In genomic region chr14:76455159-76455558, GRCm38 (mm10) we compare ENCODE assay signal across 22 mouse cellular contexts. TPM values are rescaled to one million over a fixed set of nuclear protein-coding genes. Genes with fewer than 3 reads are reported as not detected.
DNase-seq lines count a peak whose midpoint lies in the region; ATAC-seq and TF ChIP-seq lines count a peak whose summit lies in the region.
"Had no signal": no experiment of that assay in that cellular context is flagged by ENCODE, and none has a peak within 500 bp of the region (broad histone marks: within the 10 kb centered on the region; RNA-seq: fewer than 3 reads in every experiment).

No protein-coding gene starts in this region.

- TF ChIP-seq POLR2A in myocyte (IDR thresholded peaks at IDR 0.05; ENCODE audit: insufficient read length, low read depth), result no peak

- H3K27ac ChIP-seq in forebrain, embryonic 13.5 days, result peak overlapping the region; percentile 31; the same call in 1 of the 2 replicates
- no peak overlapping the region for H3K27ac ChIP-seq in forebrain, embryonic 14.5 days (ENCODE audit: low read depth, low read length)
- peak overlapping the region; percentile 32 for H3K27ac ChIP-seq in hindbrain, embryonic 14.5 days
- no peak overlapping the region; the same call in 1 of the 2 replicates for H3K27ac ChIP-seq in hindbrain, embryonic 16.5 days (ENCODE audit: low read depth, low read length)
- peak overlapping the region; percentile 35; the same call in 1 of the 2 replicates for H3K27ac ChIP-seq in neural tube, embryonic 15.5 days (replicated peaks)
- H3K27ac ChIP-seq: forebrain, embryonic 10.5 days; intestine, embryonic 15.5 days; left cerebral cortex, adult 2 months; midbrain, embryonic 13.5 days; stomach, embryonic 15.5 days had no signal

- no peaks in the 10 kb centered on the region for H3K9me3 ChIP-seq in forebrain, embryonic 13.5 days (replicated peaks)
- no peaks in the 10 kb centered on the region for H3K9me3 ChIP-seq in forebrain, embryonic 14.5 days (replicated peaks; ENCODE audit: control insufficient read depth, low read length)
- no peaks in the 10 kb centered on the region for H3K9me3 ChIP-seq in hindbrain, embryonic 14.5 days (ENCODE audit: control insufficient read depth, low read length)
- no peaks in the 10 kb centered on the region for H3K9me3 ChIP-seq in hindbrain, embryonic 16.5 days (ENCODE audit: control insufficient read depth, low read length)
- no peaks in the 10 kb centered on the region for H3K9me3 ChIP-seq in neural tube, embryonic 15.5 days (replicated peaks)
- H3K9me3 ChIP-seq: forebrain, embryonic 10.5 days; heart, embryonic 12.5 days; intestine, embryonic 15.5 days; midbrain, embryonic 13.5 days; stomach, embryonic 15.5 days had no signal

- ATAC-seq in forebrain, embryonic 13.5 days, result no peak
- ATAC-seq in forebrain, embryonic 14.5 days, result no peak
- no peak for ATAC-seq in hindbrain, embryonic 14.5 days (ENCODE audit: low FRiP score)
- no peak for ATAC-seq in hindbrain, embryonic 16.5 days
- ATAC-seq in neural tube, embryonic 15.5 days (ENCODE audit: low FRiP score), result no peak
- ATAC-seq: intestine, embryonic 15.5 days; midbrain, embryonic 13.5 days had no signal

- 80% methylated on average over 7 of the region's 7 CpGs for WGBS in forebrain, embryonic 13.5 days
- WGBS in forebrain, embryonic 14.5 days, result 79% methylated on average over 7 of the region's 7 CpGs
- 79% methylated on average over 7 of the region's 7 CpGs for WGBS in hindbrain, embryonic 14.5 days
- WGBS in hindbrain, embryonic 16.5 days, result 64% methylated on average over 7 of the region's 7 CpGs
- WGBS in neural tube, embryonic 15.5 days, result 54% methylated on average over 7 of the region's 7 CpGs

- no peak overlapping the region for H3K4me2 ChIP-seq in forebrain, embryonic 13.5 days
- no peak overlapping the region for H3K4me2 ChIP-seq in forebrain, embryonic 14.5 days (ENCODE audit: low read length)
- H3K4me2 ChIP-seq in hindbrain, embryonic 14.5 days (replicated peaks), result no peak overlapping the region
- H3K4me2 ChIP-seq in hindbrain, embryonic 16.5 days (ENCODE audit: low read length), result no peak overlapping the region
- H3K4me2 ChIP-seq in neural tube, embryonic 15.5 days, result no peak overlapping the region
- peak overlapping the region; percentile 24 for H3K4me2 ChIP-seq in myocyte (ENCODE audit: low read depth)
- H3K4me2 ChIP-seq: heart, embryonic 12.5 days; intestine, embryonic 15.5 days; midbrain, embryonic 13.5 days; stomach, embryonic 15.5 days had no signal

- H3K9ac ChIP-seq in forebrain, embryonic 13.5 days, result no peak overlapping the region
- no peak overlapping the region for H3K9ac ChIP-seq in forebrain, embryonic 14.5 days (ENCODE audit: low read length)
- no peak overlapping the region for H3K9ac ChIP-seq in hindbrain, embryonic 14.5 days
- H3K9ac ChIP-seq in hindbrain, embryonic 16.5 days (ENCODE audit: low read depth, low read length), result no peak overlapping the region
- no peak overlapping the region for H3K9ac ChIP-seq in neural tube, embryonic 15.5 days (replicated peaks)
- H3K9ac ChIP-seq: heart, embryonic 12.5 days; intestine, embryonic 15.5 days; midbrain, embryonic 13.5 days; stomach, embryonic 15.5 days had no signal

- H3K4me1 ChIP-seq in forebrain, embryonic 13.5 days, result peaks cover 23% of the 10 kb centered on the region
- peaks cover 10% of the 10 kb centered on the region for H3K4me1 ChIP-seq in forebrain, embryonic 14.5 days (ENCODE audit: control insufficient read depth, insufficient read depth, low read length)
- peaks cover 5% of the 10 kb centered on the region; the same call in 1 of the 2 replicates for H3K4me1 ChIP-seq in hindbrain, embryonic 14.5 days (replicated peaks; ENCODE audit: control insufficient read depth, insufficient read depth, low read length)
- H3K4me1 ChIP-seq in hindbrain, embryonic 16.5 days (ENCODE audit: control insufficient read depth, insufficient read depth, low read depth, low read length), result peaks cover 7% of the 10 kb centered on the region
- peaks cover 37% of the 10 kb centered on the region for H3K4me1 ChIP-seq in neural tube, embryonic 15.5 days
- H3K4me1 ChIP-seq: stomach, embryonic 15.5 days had no signal

- peaks cover 7% of the 10 kb centered on the region; the same call in 1 of the 2 replicates for H3K36me3 ChIP-seq in forebrain, embryonic 13.5 days (ENCODE audit: poor library complexity, severe bottlenecking)
- 0 out of 2 replicates have a peak, but pooled peaks cover 10% of the 10 kb centered on the region for H3K36me3 ChIP-seq in forebrain, embryonic 14.5 days (ENCODE audit: control insufficient read depth, insufficient read depth, low read length)
- H3K36me3 ChIP-seq in hindbrain, embryonic 14.5 days (replicated peaks; ENCODE audit: control insufficient read depth, insufficient read depth), result peaks cover 11% of the 10 kb centered on the region; the same call in 1 of the 2 replicates
- no peaks in the 10 kb centered on the region for H3K36me3 ChIP-seq in hindbrain, embryonic 16.5 days (ENCODE audit: control insufficient read depth, insufficient read depth, low read length)
- no peaks in the 10 kb centered on the region for H3K36me3 ChIP-seq in neural tube, embryonic 15.5 days
- H3K36me3 ChIP-seq in myocyte (ENCODE audit: control insufficient read depth, insufficient read depth), result no peaks in the 10 kb centered on the region
- H3K36me3 ChIP-seq: intestine, embryonic 15.5 days; stomach, embryonic 15.5 days had no signal

- H3K27me3 ChIP-seq in forebrain, embryonic 13.5 days, result no peaks in the 10 kb centered on the region
- H3K27me3 ChIP-seq in forebrain, embryonic 14.5 days (replicated peaks; ENCODE audit: control insufficient read depth, insufficient read depth, low read length), result no peaks in the 10 kb centered on the region
- H3K27me3 ChIP-seq in hindbrain, embryonic 14.5 days (ENCODE audit: control insufficient read depth, insufficient read depth, low read length), result no peaks in the 10 kb centered on the region
- no peaks in the 10 kb centered on the region for H3K27me3 ChIP-seq in hindbrain, embryonic 16.5 days (replicated peaks; ENCODE audit: control insufficient read depth, insufficient read depth, low read length)
- no peaks in the 10 kb centered on the region for H3K27me3 ChIP-seq in neural tube, embryonic 15.5 days (replicated peaks)
- H3K27me3 ChIP-seq in myocyte (ENCODE audit: control insufficient read depth, insufficient read depth, insufficient read length), result no peaks in the 10 kb centered on the region
- H3K27me3 ChIP-seq: heart, embryonic 12.5 days; intestine, embryonic 15.5 days; midbrain, embryonic 13.5 days; stomach, embryonic 15.5 days had no signal

- no peak for DNase-seq in forebrain, embryonic 14.5 days (ENCODE audit: low spot score)
- DNase-seq in hindbrain, embryonic 14.5 days (ENCODE audit: low spot score), result no peak
- DNase-seq in neural tube, embryonic 10.5 days (ENCODE audit: extremely low spot score, low spot score), result no peak
- no peak for DNase-seq in layer of hippocampus, adult 8-10 months (ENCODE audit: low spot score in 2 of 2)
- DNase-seq: adrenal gland, postnatal 10 days; cerebellum, adult 11-12 months; cerebellum, postnatal 14 days; kidney, adult 9 months; kidney, postnatal 25 days; layer of hippocampus, adult 9-11 months; left cerebral cortex, postnatal 4 days; liver had no signal

- no peak overlapping the region for H3K4me3 ChIP-seq in forebrain, embryonic 13.5 days
- no peak overlapping the region for H3K4me3 ChIP-seq in forebrain, embryonic 14.5 days (ENCODE audit: low read depth, low read length)
- no peak overlapping the region for H3K4me3 ChIP-seq in hindbrain, embryonic 14.5 days (replicated peaks; ENCODE audit: low read length)
- H3K4me3 ChIP-seq in hindbrain, embryonic 16.5 days (ENCODE audit: low read length), result no peak overlapping the region
- no peak overlapping the region for H3K4me3 ChIP-seq in neural tube, embryonic 15.5 days (replicated peaks)
- no peak overlapping the region for H3K4me3 ChIP-seq in myocyte
- H3K4me3 ChIP-seq: forebrain, embryonic 10.5 days; heart, embryonic 12.5 days; intestine, embryonic 15.5 days; left cerebral cortex, adult 2 months; midbrain, embryonic 13.5 days; stomach, embryonic 15.5 days had no signal

- no peak overlapping the region for H3ac ChIP-seq in myocyte (ENCODE audit: control insufficient read depth, insufficient read length)

- H3K79me2 ChIP-seq in myocyte (ENCODE audit: control insufficient read depth, insufficient read depth), result no peaks in the 10 kb centered on the region

TF ChIP-seq in myocyte, 11 proteins besides CTCF, POLR2A, EP300 and RAD21:
- no peak for TF ChIP-seq MAX (IDR thresholded peaks at IDR 0.05; ENCODE audit: low read depth)
- no peak for TF ChIP-seq E2F4 (IDR thresholded peaks at IDR 0.05; ENCODE audit: insufficient read depth)
- no peak for TF ChIP-seq SRF (IDR thresholded peaks at IDR 0.05; ENCODE audit: control insufficient read depth, insufficient read length, low read depth)
- TF ChIP-seq REST (IDR thresholded peaks at IDR 0.05; ENCODE audit: insufficient read depth, insufficient read length), result no peak
- no peak for TF ChIP-seq CEBPB (IDR thresholded peaks at IDR 0.05; ENCODE audit: insufficient read depth, poor library complexity, severe bottlenecking)
- TF ChIP-seq MYOG (IDR thresholded peaks at IDR 0.05; ENCODE audit: control insufficient read depth in 1 of 3, insufficient read depth in 1 of 3, insufficient read length in 2 of 3, low read depth in 2 of 3), result no peak
- TF ChIP-seq TCF3 (IDR thresholded peaks at IDR 0.05; ENCODE audit: insufficient read length, low read depth), result no peak
- no peak for TF ChIP-seq MYOD1 (IDR thresholded peaks at IDR 0.05; ENCODE audit: control insufficient read depth in 1 of 3, insufficient read length in 2 of 3, low read depth in 2 of 3)
- no peak for TF ChIP-seq USF1 (IDR thresholded peaks at IDR 0.05; ENCODE audit: low read depth)
- no peak for TF ChIP-seq POLR2AphosphoS2 (IDR thresholded peaks at IDR 0.05; ENCODE audit: insufficient read length, low read depth)
- TF ChIP-seq TCF12 (IDR thresholded peaks at IDR 0.05; ENCODE audit: insufficient read depth, poor library complexity, severe bottlenecking), result no peak

RNA-seq across cellular contexts. Expression of gene Tsc22d1, which starts 40.4 kb away (rescaled TPM):
- polyA plus RNA-seq in forebrain, embryonic 13.5 days (2015; fragmentation: Nextera tagmentation; extraction: Ambion mirVana), result 475 and 490 TPM in 2 replicates
- 854 and 922 TPM in 2 replicates for polyA plus RNA-seq in forebrain, embryonic 14.5 days (2014; fragmentation: Nextera tagmentation; extraction: Ambion mirVana)
- polyA plus RNA-seq in hindbrain, embryonic 14.5 days (2014; fragmentation: Nextera tagmentation; extraction: Ambion mirVana), result 891 and 894 TPM in 2 replicates
- 777 and 791 TPM in 2 replicates for polyA plus RNA-seq in hindbrain, embryonic 16.5 days (2015; fragmentation: Nextera tagmentation; extraction: Ambion mirVana)
- 773 and 880 TPM in 2 replicates for polyA plus RNA-seq in neural tube, embryonic 15.5 days (2015; fragmentation: Nextera tagmentation; extraction: Ambion mirVana)
- polyA plus RNA-seq in myocyte (2012; fragmentation: generic; extraction: Trizol), result 281 TPM
- total RNA-seq in layer of hippocampus, adult 8-10 months (2022), result 100 to 1,000 TPM; 443 to 537 (median 496) TPM

Comparison
In these comparisons a context has a peak if more than half of its experiments do, and no peak if none do; other contexts are left out.
1. H3K27ac ChIP-seq: peak in forebrain, embryonic 13.5 days (single experiment), hindbrain, embryonic 14.5 days (single experiment) and neural tube, embryonic 15.5 days (single experiment); none in forebrain, embryonic 14.5 days (single experiment) and hindbrain, embryonic 16.5 days (single experiment).